Mouse (Mus musculus) kidney, postnatal 36 days (tissue): Measurements from ENCODE around the gene Nlgn2.

ENCODE experiments used
- DNase-seq, 2 experiments: peaks; one replicate each; pipeline ENCODE4 v3.0.0; 2021 to 2022; ENCODE audit warnings: mixed read lengths in 2 of 2

The Nlgn2 gene

GRCm38 (mm10) chr11:69818871-69819270 lies 18.7 kb downstream of the Nlgn2 start:
- no peak for DNase-seq

DNA sequence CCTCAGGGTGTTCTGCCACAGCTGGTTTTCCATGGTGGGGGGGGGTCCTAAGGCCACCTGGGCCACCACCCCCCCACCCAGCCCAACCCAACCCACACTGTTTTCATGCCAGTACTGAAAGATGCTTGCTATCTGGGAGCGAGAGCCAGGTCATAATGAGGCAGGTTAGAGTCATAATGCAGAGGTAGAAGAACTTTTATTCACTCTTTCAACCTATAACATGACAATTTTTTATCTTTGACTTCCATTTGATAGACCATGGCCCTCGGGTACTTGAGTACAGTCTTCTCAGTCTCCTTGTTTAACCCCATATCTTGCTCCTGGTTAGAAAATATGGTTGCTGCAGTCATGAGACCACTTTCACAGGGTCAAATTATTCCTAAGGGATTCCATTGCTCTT lies 19.2 kb downstream of the Nlgn2 start, which contains the start of gene Spem2:
Gene Spem2, minus strand, starts transcription at position 101 of the 400 bp plus-strand sequence.
- DNase-seq = no peak

DNA sequence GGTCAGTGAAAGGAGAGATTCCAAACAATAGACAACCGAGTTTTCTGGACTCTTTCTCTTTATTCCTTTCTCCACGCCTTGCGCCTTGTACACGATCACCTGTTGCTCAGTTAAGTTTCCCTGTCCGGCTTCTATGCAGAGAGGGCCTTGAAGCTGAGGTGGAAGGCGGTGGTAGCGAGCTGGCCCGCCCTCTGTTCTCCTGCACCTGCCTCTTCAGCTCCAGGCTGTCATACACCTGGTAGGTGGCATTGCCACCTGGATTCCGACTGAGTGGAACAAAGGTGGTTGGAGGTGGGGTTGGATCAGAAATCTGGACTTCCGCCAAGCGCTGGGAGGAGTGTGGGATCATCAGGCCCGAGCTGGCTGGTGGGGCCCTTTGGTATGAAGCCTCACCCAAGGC lies 21.1 kb downstream of the Nlgn2 start:
- DNase-seq = no peak

- no peak for DNase-seq
Observed at GRCm38 (mm10) chr11:69815155-69815554, 22.4 kb downstream of the Nlgn2 start, which contains the start of gene Gm39566. Gene Gm39566, minus strand, starts transcription at chr11:69815298.

GRCm38 (mm10) chr11:69810280-69810679 lies 27.3 kb downstream of the Nlgn2 start:
- no peak for DNase-seq

GRCm38 (mm10) chr11:69807641-69808040 lies 29.9 kb downstream of the Nlgn2 start:
- no peak for DNase-seq

GRCm38 (mm10) chr11:69806378-69806777 lies 31.2 kb downstream of the Nlgn2 start:
- DNase-seq = no peak

GRCm38 (mm10) chr11:69804972-69805909 lies 32.3 kb downstream of the Nlgn2 start, which contains the start of gene Tmem102:
Gene Tmem102, minus strand, starts transcription at chr11:69805624.
- DNase-seq = peak; percentile 81 to 92

GRCm38 (mm10) chr11:69804652-69804940 lies 33.0 kb downstream of the Nlgn2 start:
- DNase-seq = peak; percentile 51 to 71

DNA sequence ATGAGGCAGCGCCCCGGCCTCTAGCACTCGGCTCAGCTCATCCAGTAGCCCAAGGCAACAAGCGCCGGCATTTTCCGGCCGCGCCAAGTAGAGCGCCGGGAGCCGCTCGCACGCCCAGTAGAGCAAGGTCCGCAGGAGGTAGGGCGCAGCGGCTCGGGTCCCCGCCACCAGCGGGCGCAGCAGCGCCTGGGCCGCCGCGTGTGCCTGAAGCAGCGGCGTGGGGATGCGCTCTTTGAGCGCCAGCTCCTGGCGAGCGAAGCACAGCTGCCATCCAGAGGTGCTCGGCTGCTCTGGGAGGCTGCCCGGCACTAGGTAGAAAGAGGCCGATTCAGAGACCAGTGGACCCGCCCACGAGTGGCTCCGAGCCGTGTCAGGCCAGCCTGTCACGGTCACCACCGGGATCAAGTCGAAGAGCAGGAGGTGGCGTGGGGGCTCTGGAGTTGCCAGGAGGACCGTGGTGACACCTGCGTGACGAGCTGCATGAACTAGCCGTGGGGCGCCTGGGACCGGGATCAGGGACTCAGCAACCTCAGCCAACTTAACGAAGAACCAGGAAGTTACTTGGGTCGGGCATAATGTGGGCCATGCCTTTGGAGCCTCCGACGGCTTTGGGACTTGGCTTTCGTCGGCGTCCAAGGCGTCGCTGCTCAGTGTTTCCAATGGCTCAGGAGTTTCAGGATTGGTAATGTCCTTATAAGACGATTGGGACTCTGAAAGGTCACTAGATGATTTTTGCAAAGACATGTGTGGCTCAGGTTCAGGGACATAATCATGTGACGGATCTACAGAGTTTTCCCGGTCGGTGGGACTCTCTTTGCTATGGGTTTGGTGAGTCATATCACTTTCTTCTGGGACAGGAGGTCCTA lies 33.6 kb downstream of the Nlgn2 start:
- DNase-seq = peak; percentile 87 to 90

GRCm38 (mm10) chr11:69803328-69803727 lies 34.3 kb downstream of the Nlgn2 start:
- no peak for DNase-seq

DNA sequence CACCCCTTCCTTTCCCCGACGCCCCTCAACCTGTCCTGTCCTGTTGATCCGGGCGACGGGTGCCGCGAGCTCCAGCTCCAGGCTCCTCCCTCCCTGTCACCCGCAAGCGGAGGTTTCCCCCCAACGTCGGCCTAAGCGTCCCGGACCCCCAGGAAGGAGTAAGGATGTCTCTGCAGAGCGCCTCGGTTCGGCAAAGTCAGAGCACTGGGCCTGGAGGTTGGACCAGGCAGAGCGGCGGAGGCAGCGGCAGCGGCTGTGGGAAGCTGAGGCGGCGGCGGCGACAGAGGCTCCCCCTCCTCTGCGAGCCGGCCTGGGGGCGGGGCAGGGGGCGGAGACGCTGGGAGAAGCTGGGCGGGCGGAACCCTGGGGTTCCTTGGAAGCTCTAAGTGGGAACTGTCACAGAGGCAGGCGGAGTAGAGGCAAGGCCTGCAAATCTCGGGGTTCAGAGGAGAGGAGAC lies 34.9 kb downstream of the Nlgn2 start:
- peak; percentile 82 to 93 for DNase-seq

DNA sequence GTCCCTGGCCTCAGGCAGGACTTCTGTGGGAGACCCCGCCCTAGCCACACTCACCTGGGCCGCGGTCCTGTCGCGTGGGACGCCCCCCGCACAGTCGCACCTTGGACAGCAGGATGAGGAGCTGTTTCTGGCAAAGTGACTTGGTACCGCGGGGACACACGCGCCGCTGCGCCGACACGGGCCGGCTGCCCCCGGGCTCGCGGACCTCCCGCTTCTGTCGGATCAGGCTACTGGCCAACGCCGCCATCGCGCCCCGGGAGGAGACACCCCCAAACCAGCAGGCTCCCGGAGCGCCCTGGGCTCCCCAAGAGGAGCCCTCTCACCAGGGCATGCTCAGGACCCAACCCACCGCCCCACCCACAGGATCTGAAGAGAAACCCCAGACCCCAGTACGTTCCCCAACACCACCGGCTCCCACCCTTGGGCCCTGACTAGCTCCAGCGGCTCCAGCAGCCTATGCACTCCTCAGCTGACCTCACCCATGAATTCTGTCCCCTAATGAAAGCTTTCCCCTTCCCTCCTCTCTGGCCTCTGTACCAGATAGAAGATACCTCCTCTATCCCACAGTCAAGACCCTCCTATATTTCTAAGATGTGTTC lies 36.1 kb downstream of the Nlgn2 start, which contains the start of gene Fgf11:
Gene Fgf11, minus strand, starts transcription at position 479 of the 599 bp plus-strand sequence.
- peak in 1 of 2 experiments; percentile 27 for DNase-seq

GRCm38 (mm10) chr11:69800392-69801197 lies 37.0 kb downstream of the Nlgn2 start:
- DNase-seq = peak; percentile 54 to 73

DNA sequence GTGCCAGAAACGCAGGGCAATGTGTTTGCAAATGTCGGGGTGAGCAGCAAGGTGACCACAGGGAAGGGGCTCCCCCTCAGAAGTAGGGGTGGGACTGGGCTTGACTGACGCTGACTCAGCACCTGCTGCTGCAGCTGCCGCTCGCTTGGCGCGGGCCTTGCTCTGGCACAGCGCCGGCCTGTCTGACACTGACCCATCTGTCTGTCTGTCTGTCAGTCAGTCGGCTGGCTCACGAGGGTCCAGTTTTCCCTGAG lies 37.5 kb downstream of the Nlgn2 start:
- peak in 1 of 2 experiments; percentile 36 for DNase-seq

GRCm38 (mm10) chr11:69799394-69800137 lies 38.0 kb downstream of the Nlgn2 start:
- no peak for DNase-seq

DNA sequence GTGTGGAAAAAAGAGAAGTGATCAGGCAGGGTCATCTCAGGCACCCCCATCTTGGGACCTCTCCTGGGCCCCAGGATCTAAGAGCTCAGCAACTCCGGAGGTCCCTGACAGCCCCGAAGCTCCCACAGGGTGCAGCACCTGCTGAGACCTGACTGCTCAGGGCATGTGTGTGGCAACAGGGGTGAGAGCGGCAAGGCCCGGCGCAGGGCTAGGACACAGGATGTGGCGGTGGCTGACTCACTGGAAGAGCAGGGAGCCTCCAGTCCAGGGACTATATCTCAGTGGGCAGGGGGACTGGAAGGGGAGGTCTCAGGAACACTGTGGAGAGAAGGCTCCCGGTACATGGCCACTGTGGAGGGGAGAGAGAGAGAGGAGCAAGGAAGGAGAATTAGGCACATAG lies 39.7 kb downstream of the Nlgn2 start:
- no peak for DNase-seq

- no peak for DNase-seq
Observed at GRCm38 (mm10) chr11:69795983-69796435, 41.6 kb downstream of the Nlgn2 start.

GRCm38 (mm10) chr11:69795168-69795982 lies 42.2 kb downstream of the Nlgn2 start, which contains the start of gene Chrnb1:
Gene Chrnb1, minus strand, starts transcription at chr11:69795943.
- peak; percentile 98 to 99 for DNase-seq

DNA sequence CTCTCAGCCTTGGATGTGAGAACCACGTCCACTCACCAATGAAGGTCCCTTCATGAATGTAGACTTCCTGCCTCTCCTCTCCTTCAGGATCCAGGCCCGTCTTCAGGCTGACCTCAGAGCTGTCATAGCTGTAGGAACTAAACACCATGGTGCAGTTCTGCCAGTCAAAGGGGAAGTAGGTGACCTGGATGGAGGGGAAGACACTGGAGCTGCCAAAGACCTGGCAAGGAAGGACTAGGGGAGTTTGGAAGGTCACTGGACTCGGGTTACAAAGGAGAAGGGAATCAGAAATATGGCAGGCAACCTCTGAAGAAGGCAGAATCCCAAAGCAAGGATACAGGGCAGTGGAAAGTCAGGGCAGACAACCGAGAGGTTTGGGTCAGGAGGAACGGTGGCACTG lies 44.2 kb downstream of the Nlgn2 start:
- no peak for DNase-seq
